Mouse (Mus musculus): ENCODE measurements around the gene Kif5a. TPM values are rescaled to one million over a fixed set of nuclear protein-coding genes. Genes with fewer than 3 reads are reported as not detected.
A peak's percentile ranks its signal among the peaks of the same experiment; 100 is the strongest.

Gene Kif5a
- polyA plus RNA-seq, 1 experiment from 2014 or later: 106 TPM

DNA sequence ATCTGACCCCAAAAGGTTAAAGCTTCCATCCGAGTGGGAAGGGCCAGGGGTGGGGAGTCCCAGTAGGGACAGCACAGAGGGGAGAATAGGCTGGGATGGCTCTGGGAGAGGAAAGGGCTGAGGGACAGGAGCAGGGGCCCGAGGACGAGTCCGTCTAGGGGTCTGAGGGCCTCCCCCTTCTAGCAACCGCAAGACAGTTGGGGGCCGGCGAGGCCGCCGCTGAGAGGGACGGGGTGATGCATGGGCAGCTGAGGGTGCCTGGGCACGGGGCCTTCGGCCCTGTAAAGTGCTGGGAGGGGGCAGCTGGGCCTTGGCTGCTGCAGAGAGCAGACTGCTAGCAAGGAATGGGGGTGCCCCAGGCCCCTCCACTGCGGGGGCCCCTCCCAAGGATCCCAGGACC is 22.5 kb upstream of the Kif5a start:
- Histone ChIP-seq H3K4me1 (replicated peaks; ENCODE audit: control insufficient read depth, insufficient read depth, low read length) (peaks cover 35% of the 10 kb centered on the region), H3K9me3 (ENCODE audit: control insufficient read depth, low read length) (no peaks in the 10 kb centered on the region), H3K27ac (ENCODE audit: low read length) (no peak overlapping the region), H3K9ac (replicated peaks; ENCODE audit: low read depth, low read length) (no peak overlapping the region; the same call in 1 of the 2 replicates), H3K27me3 (replicated peaks; ENCODE audit: control insufficient read depth, insufficient read depth, low read length) (no peaks in the 10 kb centered on the region), H3K36me3 (ENCODE audit: control insufficient read depth, insufficient read depth) (peaks cover 29% of the 10 kb centered on the region), H3K4me2 (ENCODE audit: low read length) (no peak overlapping the region), H3K4me3 (replicated peaks; ENCODE audit: low read length) (no peak overlapping the region)
- ATAC-seq: no peak
- WGBS: 79% methylated on average over 13 of the region's 13 CpGs

DNA sequence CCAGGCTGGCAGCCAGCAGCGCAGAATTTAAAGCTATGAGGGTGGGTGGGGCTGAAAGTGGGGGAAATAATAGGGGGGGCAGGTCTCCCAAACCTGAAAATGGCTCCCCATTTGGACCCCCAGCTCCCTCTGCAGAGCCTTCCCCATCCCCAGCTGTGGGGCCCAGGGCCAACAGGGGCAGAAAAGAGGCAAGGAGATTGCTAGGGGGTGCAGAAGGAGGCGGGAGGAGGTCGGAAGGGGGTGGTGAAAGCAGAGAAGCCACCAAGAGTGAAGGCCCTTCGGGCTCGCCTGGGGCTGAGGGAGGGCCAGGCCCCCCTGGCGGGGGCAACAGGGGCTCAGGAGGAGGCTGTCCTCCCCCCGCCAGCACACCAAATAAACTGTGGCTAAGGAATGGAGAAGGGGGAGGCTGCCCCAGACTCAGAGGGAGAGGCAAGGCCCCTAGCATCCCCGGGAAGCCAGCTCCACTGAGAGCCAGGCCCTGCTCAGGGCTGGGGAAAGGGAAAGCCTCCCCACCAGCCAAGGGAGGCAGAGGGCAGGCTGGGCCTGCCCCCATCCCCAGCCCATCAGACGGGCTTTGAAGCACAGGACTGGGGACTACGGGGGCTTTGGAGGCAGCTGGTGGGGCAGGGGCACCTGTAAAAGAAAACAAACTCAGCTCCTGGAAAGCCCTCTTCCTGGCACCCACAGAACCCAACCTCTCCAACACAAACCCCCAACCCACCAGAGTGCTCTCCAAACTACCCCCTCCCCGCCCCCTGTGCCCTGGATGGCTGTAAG is 21.8 kb upstream of the Kif5a start:
- WGBS: 71% methylated on average over 11 of the region's 11 CpGs
- Histone ChIP-seq H3K4me1 (replicated peaks; ENCODE audit: control insufficient read depth, insufficient read depth, low read length) (peaks cover 32% of the 10 kb centered on the region), H3K27ac (ENCODE audit: low read length) (no peak overlapping the region), H3K9me3 (ENCODE audit: control insufficient read depth, low read length) (no peaks in the 10 kb centered on the region), H3K9ac (replicated peaks; ENCODE audit: low read depth, low read length) (no peak overlapping the region), H3K36me3 (ENCODE audit: control insufficient read depth, insufficient read depth) (peaks cover 30% of the 10 kb centered on the region), H3K27me3 (replicated peaks; ENCODE audit: control insufficient read depth, insufficient read depth, low read length) (no peaks in the 10 kb centered on the region), H3K4me3 (replicated peaks; ENCODE audit: low read length) (no peak overlapping the region), H3K4me2 (ENCODE audit: low read length) (no peak overlapping the region)
- ATAC-seq: no peak

DNA sequence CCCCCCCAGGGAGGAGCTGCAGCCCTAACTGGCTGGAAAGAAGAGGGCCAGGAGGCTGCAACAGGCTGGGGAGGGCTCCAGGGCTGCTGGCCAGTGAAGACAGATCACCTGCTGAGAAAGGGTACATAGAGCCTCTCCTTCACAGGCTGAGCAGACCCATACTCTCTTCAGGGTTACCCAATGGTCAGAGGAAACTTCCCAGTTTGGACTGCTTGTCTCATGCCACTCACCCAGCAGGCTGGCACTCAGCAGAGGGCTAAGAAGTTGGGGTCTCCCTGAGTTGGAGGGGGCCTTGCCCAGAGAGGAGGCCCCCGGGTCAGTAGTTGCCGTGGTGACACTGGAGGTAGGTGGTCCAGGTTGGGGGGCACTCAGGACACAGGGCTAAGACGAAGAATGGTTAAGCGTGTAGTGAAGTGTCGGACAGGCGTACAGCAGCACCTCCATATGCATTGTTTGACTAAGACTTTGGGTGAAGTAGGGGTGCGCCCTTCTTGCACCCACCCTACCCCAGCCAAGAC is 21.0 kb upstream of the Kif5a start:
- no peak overlapping the region for H3K27ac ChIP-seq (ENCODE audit: low read length)
- WGBS: 89% methylated on average over 7 of the region's 7 CpGs

DNA sequence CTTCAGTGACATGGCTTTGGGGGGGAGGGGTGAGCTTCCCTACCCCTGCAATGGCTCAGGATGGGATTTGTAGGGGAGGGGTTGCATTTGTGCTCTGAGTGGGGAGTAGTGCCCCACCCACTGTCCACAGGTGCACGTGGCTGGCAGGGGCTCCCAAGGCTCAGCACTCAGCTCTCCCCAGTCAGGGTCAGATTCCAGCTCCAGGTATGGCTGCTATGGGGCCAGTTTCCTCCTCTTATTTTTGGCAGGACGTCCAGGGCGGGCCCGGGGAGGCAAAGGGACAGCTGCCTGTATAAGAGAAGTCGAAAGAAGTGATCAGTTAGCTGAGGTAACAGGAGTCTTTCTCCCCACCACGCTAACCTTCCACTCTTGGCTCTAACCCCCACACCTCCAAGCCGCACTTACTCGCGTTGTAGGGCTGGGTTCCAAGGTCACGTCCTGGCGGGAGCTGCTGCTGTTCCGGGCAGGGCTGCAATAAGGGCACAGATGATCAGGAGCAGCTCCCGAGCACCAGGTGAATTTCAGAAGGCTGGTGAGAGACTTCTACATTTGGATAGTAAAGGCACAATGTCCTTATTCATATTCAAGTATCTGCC is 19.6 kb upstream of the Kif5a start:
- Histone ChIP-seq H3K9ac (replicated peaks; ENCODE audit: low read depth, low read length) (no peak overlapping the region), H3K36me3 (ENCODE audit: control insufficient read depth, insufficient read depth) (peaks cover 36% of the 10 kb centered on the region), H3K9me3 (ENCODE audit: control insufficient read depth, low read length) (no peaks in the 10 kb centered on the region), H3K4me3 (replicated peaks; ENCODE audit: low read length) (no peak overlapping the region), H3K27me3 (replicated peaks; ENCODE audit: control insufficient read depth, insufficient read depth, low read length) (no peaks in the 10 kb centered on the region), H3K4me1 (replicated peaks; ENCODE audit: control insufficient read depth, insufficient read depth, low read length) (peaks cover 20% of the 10 kb centered on the region), H3K4me2 (ENCODE audit: low read length) (no peak overlapping the region), H3K27ac (ENCODE audit: low read length) (no peak overlapping the region)
- ATAC-seq: no peak
- 86% methylated on average over 13 of the region's 13 CpGs for WGBS

More for the DNA sequence above, 21.0 kb upstream of the Kif5a start:
- no peak overlapping the region for H3K9ac ChIP-seq (replicated peaks; ENCODE audit: low read depth, low read length)
- peaks cover 35% of the 10 kb centered on the region for H3K36me3 ChIP-seq (ENCODE audit: control insufficient read depth, insufficient read depth)
- no peaks in the 10 kb centered on the region for H3K27me3 ChIP-seq (replicated peaks; ENCODE audit: control insufficient read depth, insufficient read depth, low read length)
- no peak overlapping the region for H3K4me2 ChIP-seq (ENCODE audit: low read length)
- no peak for ATAC-seq
- no peaks in the 10 kb centered on the region for H3K9me3 ChIP-seq (ENCODE audit: control insufficient read depth, low read length)
- H3K4me1 ChIP-seq (replicated peaks; ENCODE audit: control insufficient read depth, insufficient read depth, low read length): peaks cover 25% of the 10 kb centered on the region
- no peak overlapping the region for H3K4me3 ChIP-seq (replicated peaks; ENCODE audit: low read length)

DNA sequence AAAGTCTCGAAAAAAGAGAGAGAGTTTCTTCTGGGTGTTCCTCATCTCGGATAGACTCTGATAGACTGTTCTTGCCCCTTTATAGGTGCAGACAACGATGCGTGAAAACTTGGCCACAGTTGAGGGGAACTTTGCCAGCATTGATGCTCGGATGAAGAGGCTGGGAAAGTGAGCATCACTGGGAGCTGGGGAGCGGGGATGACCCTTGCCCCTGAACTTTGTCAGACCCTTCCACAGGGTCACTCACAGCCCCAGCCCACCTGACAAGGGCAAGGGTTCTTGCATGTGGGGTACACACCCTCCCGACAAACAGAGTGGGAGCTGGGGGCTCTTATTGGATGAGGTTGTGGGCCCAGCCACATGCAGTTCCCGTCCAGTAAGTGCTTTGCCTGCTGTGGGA is 18.2 kb upstream of the Kif5a start:
- H3K9ac ChIP-seq (replicated peaks; ENCODE audit: low read depth, low read length): no peak overlapping the region
- ATAC-seq: no peak
- no peak overlapping the region for H3K4me2 ChIP-seq (ENCODE audit: low read length)
- peaks cover 6% of the 10 kb centered on the region for H3K4me1 ChIP-seq (replicated peaks; ENCODE audit: control insufficient read depth, insufficient read depth, low read length)
- 78% methylated on average over 8 of the region's 8 CpGs for WGBS
- H3K27ac ChIP-seq (ENCODE audit: low read length): no peak overlapping the region
- H3K36me3 ChIP-seq (ENCODE audit: control insufficient read depth, insufficient read depth): peaks cover 39% of the 10 kb centered on the region
- H3K4me3 ChIP-seq (replicated peaks; ENCODE audit: low read length): no peak overlapping the region
- H3K9me3 ChIP-seq (ENCODE audit: control insufficient read depth, low read length): no peaks in the 10 kb centered on the region
- H3K27me3 ChIP-seq (replicated peaks; ENCODE audit: control insufficient read depth, insufficient read depth, low read length): no peaks in the 10 kb centered on the region

DNA sequence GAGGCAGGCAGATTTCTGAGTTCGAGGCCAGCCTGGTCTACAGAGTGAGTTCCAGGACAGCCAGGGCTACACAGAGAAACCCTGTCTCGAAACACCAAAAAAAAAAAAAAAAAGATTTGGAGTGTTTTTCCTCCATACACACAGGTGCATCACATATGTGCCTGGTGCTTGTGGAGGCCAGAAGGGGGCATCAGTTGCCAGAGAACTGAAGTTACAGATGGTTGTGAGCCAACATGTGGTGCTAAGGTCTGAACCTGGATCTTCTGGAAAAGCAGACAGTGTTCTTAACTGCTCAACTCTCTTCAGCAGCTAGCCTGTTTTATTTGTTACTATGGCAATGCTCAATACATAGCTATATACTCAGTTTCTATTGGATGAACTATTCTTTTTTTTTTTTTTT is 16.6 kb upstream of the Kif5a start:
- WGBS: 100% methylated on average over 1 of the region's 2 CpGs
- ATAC-seq: no peak
- Histone ChIP-seq H3K36me3 (ENCODE audit: control insufficient read depth, insufficient read depth) (peaks cover 50% of the 10 kb centered on the region), H3K4me1 (replicated peaks; ENCODE audit: control insufficient read depth, insufficient read depth, low read length) (no peaks in the 10 kb centered on the region), H3K9ac (replicated peaks; ENCODE audit: low read depth, low read length) (no peak overlapping the region), H3K27ac (ENCODE audit: low read length) (no peak overlapping the region), H3K4me3 (replicated peaks; ENCODE audit: low read length) (no peak overlapping the region), H3K9me3 (ENCODE audit: control insufficient read depth, low read length) (no peaks in the 10 kb centered on the region), H3K4me2 (ENCODE audit: low read length) (no peak overlapping the region), H3K27me3 (replicated peaks; ENCODE audit: control insufficient read depth, insufficient read depth, low read length) (no peaks in the 10 kb centered on the region)

DNA sequence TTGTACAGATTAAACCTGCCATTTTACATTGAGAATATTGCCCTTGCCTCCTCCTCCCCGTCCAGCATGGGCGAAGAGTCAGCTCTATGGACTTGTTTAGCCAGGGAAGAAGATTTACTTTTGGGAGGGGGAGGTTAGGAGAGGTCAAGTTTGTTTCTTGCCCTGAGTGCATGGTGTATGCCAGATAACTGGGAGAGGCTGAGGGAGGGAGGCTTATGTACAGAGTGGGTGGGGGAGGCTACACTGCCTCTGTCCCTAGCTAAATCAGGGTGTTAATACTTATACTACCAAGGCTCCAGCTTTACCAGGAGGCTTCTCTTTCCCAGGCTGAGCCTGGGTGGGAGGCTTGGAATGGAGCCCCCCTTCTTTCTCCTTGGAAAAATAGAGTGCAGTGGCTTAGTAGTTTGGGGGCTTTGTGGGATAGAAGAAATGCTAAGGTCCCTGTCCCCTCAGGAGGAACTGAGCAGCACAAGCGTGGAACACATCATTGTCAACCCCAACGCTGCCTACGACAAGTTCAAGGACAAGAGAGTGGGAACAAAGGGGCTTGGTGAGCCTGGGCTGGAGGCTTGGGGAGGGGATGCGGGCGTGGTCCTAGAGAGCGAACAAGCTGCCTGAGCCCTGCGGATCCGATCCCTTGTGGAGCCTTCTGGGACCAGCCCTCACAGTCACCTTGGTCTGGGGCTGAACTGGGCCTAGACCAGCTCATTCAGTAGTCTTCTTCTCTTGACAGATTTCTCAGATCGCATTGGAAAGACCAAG is 11.3 kb upstream of the Kif5a start:
- Histone ChIP-seq H3K36me3 (ENCODE audit: control insufficient read depth, insufficient read depth) (peaks cover 17% of the 10 kb centered on the region), H3K4me1 (replicated peaks; ENCODE audit: control insufficient read depth, insufficient read depth, low read length) (peaks cover 4% of the 10 kb centered on the region; the same call in 1 of the 2 replicates), H3K9me3 (ENCODE audit: control insufficient read depth, low read length) (no peaks in the 10 kb centered on the region), H3K4me3 (replicated peaks; ENCODE audit: low read length) (no peak overlapping the region), H3K27me3 (replicated peaks; ENCODE audit: control insufficient read depth, insufficient read depth, low read length) (no peaks in the 10 kb centered on the region), H3K9ac (replicated peaks; ENCODE audit: low read depth, low read length) (no peak overlapping the region), H3K27ac (ENCODE audit: low read length) (no peak overlapping the region), H3K4me2 (ENCODE audit: low read length) (no peak overlapping the region)
- ATAC-seq: no peak
- 87% methylated on average over 11 of the region's 11 CpGs for WGBS

DNA sequence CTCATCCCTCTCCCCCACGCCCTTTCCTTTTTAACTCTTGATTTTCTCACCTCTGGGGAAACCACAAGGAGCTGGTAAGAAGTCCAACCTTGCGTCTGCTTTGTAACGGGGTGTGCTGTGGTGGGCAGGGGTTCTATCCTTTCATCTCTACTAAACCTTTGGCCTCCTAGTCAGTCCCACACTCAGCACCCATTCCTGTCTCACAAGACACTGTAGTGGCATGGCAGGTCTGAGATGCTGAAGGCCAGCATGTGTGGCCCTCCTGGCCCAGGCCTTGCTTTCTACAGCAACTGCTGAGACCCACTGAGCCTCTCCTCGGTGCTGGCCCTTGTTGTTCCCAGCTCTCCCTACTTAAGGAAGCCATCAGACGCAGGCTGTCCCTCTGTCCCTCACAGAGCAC is 9.2 kb upstream of the Kif5a start:
- H3K4me1 ChIP-seq (replicated peaks; ENCODE audit: control insufficient read depth, insufficient read depth, low read length): peaks cover 12% of the 10 kb centered on the region
- H3K9ac ChIP-seq (replicated peaks; ENCODE audit: low read depth, low read length): no peak overlapping the region
- 90% methylated on average over 5 of the region's 5 CpGs for WGBS
- ATAC-seq: no peak
- no peak overlapping the region for H3K4me2 ChIP-seq (ENCODE audit: low read length)
- H3K4me3 ChIP-seq (replicated peaks; ENCODE audit: low read length): no peak overlapping the region
- no peak overlapping the region for H3K27ac ChIP-seq (ENCODE audit: low read length)
- H3K27me3 ChIP-seq (replicated peaks; ENCODE audit: control insufficient read depth, insufficient read depth, low read length): no peaks in the 10 kb centered on the region
- peaks cover 14% of the 10 kb centered on the region for H3K36me3 ChIP-seq (ENCODE audit: control insufficient read depth, insufficient read depth)
- H3K9me3 ChIP-seq (ENCODE audit: control insufficient read depth, low read length): no peaks in the 10 kb centered on the region

DNA sequence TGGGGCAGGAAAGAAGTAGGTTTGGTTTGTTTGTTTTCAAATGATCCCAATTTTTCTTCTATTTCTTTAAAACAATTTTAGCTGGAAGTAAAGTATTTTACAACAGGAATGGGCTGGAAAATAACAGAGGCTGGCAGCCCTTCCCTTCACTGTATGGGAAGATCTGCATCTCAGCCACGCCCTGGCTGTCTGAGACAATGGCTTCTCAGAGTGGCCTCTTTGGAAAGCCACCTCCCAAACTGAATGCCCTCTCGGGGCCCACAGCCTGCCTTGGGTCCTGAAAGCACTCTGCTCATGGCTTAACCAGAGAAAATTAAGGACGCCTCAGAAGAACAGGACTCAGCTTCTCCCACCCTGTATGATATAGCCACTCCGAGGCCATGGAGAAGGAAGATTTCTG is 6.7 kb upstream of the Kif5a start:
- ATAC-seq: no peak
- WGBS: 77% methylated on average over 4 of the region's 4 CpGs
- H3K36me3 ChIP-seq (ENCODE audit: control insufficient read depth, insufficient read depth): no peaks in the 10 kb centered on the region
- H3K4me2 ChIP-seq (ENCODE audit: low read length): no peak overlapping the region
- H3K27me3 ChIP-seq (replicated peaks; ENCODE audit: control insufficient read depth, insufficient read depth, low read length): no peaks in the 10 kb centered on the region
- no peak overlapping the region for H3K4me3 ChIP-seq (replicated peaks; ENCODE audit: low read length)
- no peak overlapping the region for H3K27ac ChIP-seq (ENCODE audit: low read length)
- H3K9me3 ChIP-seq (ENCODE audit: control insufficient read depth, low read length): no peaks in the 10 kb centered on the region
- H3K4me1 ChIP-seq (replicated peaks; ENCODE audit: control insufficient read depth, insufficient read depth, low read length): peaks cover 17% of the 10 kb centered on the region
- H3K9ac ChIP-seq (replicated peaks; ENCODE audit: low read depth, low read length): 0 out of 2 replicates have a peak overlapping the region, but pooled peaks have one; percentile 10

Measured in forebrain, embryonic 16.5 days (tissue).